Mouse (Mus musculus): ENCODE measurements around the gene Rabl6.
A peak's percentile ranks its signal among the peaks of the same experiment; 100 is the strongest.

DNA sequence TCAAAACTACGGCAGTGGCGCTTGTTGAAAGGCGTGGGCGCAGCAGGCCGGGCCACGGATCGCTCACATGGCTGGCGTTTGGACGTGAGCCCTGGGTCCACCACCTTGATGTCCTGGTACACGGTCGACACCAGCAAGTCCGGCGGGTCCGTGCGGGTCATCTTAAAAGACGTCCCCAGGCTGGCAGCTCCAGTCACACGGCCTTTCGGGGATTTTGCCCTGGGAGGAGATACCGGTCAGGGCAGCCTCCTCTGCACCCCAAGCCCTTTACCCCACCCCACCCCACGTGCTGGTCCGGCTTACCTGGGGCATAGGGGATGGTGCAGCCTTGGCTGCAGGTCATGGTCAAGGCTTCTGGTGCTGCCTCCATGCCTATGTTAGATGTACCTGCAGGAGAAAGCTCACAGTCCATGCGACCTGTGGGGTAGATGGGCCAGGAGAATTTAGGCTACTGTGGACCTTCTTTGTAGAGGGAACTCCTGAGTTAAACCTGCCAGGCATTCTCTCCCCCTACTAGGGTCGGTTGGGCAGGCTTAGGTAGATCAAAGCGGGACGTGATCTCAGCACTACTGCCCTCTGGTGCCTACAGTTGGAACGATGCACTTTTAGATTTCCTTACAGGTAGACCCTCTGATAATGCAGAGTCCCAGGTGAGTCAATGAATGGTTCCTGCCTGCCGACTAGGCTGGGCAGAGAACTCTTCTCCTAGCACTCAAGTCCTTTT lies 28.4 kb downstream of the Rabl6 start:
- TF ChIP-seq CTCF (IDR thresholded peaks at IDR 0.05; ENCODE audit: low read depth) (peak; percentile 61), EP300 (IDR thresholded peaks at IDR 0.05; ENCODE audit: low read depth) (no peak)

Data from liver, postnatal 0 days (tissue).